Mouse (Mus musculus): ENCODE measurements around the gene Npr1.

DNA sequence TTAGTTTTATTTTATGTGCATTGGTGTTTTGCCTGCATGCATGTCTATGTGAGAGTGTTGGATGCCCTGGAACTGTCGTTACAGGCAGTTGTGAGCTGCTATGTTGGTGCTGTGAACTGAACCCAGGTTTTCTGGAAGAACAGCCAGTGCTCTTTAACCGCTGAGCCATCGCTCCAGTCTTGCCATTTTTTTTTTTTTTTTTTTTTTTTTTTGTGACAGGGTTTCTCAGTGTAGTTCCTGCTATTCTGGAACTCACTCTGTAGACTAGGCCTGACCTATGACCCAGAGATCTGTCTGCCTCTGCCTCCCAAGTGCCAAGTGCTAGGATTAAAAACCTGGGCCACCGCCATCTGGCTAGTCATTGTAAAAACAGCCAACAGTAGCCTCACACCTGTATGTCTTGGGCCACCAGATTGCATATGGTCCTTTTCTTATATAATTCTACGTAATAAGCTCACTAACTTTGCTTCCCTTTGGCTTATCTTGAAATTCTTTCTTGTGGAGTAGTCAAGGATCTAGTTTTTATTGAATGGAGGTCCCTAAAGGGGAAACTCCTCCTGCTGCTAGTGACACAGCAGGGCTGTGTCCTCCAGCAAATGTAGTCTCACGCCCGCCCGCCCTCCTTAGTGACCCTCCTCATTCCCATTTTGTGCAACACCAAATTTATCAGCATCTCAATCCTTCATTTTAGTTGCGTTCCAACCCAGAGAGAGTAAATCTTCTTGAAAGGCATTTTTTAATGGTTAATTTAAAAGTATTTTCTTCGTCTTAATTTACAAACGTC, 20.1 kb downstream of the Npr1 start:
- no peak for TF ChIP-seq POLR2A (IDR thresholded peaks at IDR 0.05; ENCODE audit: control insufficient read depth, low read depth, low read length)
- no peak for TF ChIP-seq CTCF (IDR thresholded peaks at IDR 0.05; ENCODE audit: control insufficient read depth, insufficient read depth, insufficient replicate concordance, low read depth, low read length)

Data from testis, adult 2 months (tissue).